Mouse (Mus musculus): Measurements from ENCODE around the gene Wdr11. TPM values are rescaled to one million over a fixed set of nuclear protein-coding genes. Genes with fewer than 3 reads are reported as not detected.

Gene Wdr11
- polyA plus RNA-seq, 1 experiment from 2014 or later: 34.4 TPM

DNA sequence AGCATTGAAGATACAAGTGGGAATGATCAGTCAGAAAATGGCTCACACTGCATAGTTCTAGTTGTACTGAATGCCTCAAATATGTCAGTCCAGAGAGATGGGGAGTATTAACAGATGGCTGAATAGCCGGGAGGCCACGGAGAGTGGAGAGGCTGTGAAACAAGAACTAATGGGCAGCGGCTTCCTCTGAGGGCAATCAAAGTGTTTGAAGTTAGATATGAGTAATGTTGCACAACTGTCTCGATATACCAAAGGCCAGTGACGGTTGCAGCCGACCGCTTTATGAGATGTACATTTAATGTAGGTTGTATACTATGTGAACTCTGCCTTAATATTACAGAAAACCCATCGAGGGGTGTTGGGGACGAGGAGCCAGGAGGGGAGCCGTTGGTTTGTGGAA, 78.6 kb downstream of the Wdr11 start:
- H3K27me3 ChIP-seq (replicated peaks): 0 out of 2 replicates have a peak, but pooled peaks cover 3% of the 10 kb centered on the region
- no peak for ATAC-seq (ENCODE audit: low FRiP score)
- H3K9me3 ChIP-seq (replicated peaks): no peaks in the 10 kb centered on the region
- no peak overlapping the region for H3K27ac ChIP-seq (replicated peaks)
- H3K4me3 ChIP-seq (replicated peaks): no peak overlapping the region
- H3K9ac ChIP-seq (replicated peaks): no peak overlapping the region
- H3K36me3 ChIP-seq: no peaks in the 10 kb centered on the region
- 73% methylated on average over 10 of the region's 10 CpGs for WGBS
- H3K4me1 ChIP-seq: 0 out of 2 replicates have a peak, but pooled peaks cover 8% of the 10 kb centered on the region
- no peak overlapping the region for H3K4me2 ChIP-seq

DNA sequence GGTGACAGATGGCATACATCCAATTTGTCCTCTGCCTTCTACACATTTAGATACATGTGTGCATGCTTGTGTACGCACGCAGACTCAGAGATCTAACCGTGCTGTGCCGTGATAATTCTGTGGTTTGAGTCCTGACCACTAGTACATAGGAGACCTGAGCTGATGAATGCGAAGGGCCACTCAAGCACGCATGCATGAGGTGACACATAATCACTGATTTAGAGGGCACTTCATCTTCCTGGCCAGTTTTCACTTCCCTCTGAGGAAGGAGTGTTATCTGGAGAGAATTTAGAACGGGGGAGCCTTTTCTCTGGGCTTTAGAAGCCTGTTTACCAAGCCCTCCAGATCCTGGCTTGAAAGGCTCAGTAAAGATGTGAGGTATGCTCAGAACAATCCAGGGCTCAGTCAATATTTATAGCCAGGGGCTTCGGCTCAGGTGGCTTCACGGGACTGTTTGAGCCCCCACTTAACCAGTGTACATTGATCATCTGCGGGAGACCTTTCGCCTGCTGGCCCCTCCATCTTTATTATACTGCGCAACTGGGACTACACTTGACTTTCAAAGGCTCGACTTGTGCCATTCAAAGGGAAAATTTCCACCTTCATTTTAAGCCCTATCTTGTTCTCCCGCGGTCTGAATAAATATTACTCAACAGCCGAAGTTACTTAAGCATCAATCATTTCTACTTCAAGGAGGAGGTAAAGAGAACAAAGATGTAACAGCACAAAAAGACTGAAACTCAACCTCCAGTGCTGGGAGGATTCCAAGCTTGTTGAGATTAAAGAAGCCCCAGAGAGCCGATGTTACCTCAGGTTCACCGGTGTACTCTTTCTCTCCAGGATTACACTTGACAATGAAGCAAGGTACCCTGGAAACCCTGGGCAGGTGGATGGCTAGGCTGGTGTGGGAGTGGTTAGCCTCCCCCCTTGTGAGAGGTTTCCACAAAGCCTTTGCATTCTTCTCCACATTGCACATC, 80.3 kb downstream of the Wdr11 start:
- Histone ChIP-seq H3K27ac (replicated peaks) (no peak overlapping the region), H3K4me2 (no peak overlapping the region), H3K4me1 (0 out of 2 replicates have a peak, but pooled peaks cover 5% of the 10 kb centered on the region), H3K27me3 (replicated peaks) (peaks cover 13% of the 10 kb centered on the region; the same call in 1 of the 2 replicates), H3K36me3 (no peaks in the 10 kb centered on the region), H3K9me3 (replicated peaks) (no peaks in the 10 kb centered on the region), H3K9ac (replicated peaks) (no peak overlapping the region), H3K4me3 (replicated peaks) (no peak overlapping the region)
- ATAC-seq (ENCODE audit: low FRiP score): no peak
- WGBS: 73% methylated on average over 18 of the region's 18 CpGs

DNA sequence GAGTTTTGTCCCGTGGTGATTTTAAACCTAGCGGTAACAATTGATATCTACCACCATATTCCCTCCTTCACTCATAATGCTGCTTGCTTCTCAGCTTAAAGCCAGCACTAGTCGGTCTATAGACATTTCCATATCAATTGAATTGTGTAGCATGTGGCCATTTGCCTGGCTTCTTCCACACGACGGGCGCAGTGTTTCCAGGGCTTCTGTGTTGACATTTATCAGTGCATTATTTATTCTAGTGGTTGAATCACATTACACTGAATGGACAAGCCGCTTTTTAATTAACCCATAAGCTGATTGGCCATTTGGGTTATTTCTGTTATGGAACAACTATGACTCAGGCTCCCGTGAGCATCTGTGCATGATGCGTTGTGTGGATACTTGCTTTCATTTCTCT, 82.1 kb downstream of the Wdr11 start:
- H3K9me3 ChIP-seq (replicated peaks): no peaks in the 10 kb centered on the region
- WGBS: 33% methylated on average over 9 of the region's 9 CpGs
- H3K27ac ChIP-seq (replicated peaks): no peak overlapping the region
- H3K4me1 ChIP-seq: peaks cover 13% of the 10 kb centered on the region
- ATAC-seq (ENCODE audit: low FRiP score): no peak
- H3K9ac ChIP-seq (replicated peaks): no peak overlapping the region
- no peak overlapping the region for H3K4me3 ChIP-seq (replicated peaks)
- peaks cover 10% of the 10 kb centered on the region; the same call in 1 of the 2 replicates for H3K27me3 ChIP-seq (replicated peaks)
- H3K36me3 ChIP-seq: no peaks in the 10 kb centered on the region
- no peak overlapping the region for H3K4me2 ChIP-seq

DNA sequence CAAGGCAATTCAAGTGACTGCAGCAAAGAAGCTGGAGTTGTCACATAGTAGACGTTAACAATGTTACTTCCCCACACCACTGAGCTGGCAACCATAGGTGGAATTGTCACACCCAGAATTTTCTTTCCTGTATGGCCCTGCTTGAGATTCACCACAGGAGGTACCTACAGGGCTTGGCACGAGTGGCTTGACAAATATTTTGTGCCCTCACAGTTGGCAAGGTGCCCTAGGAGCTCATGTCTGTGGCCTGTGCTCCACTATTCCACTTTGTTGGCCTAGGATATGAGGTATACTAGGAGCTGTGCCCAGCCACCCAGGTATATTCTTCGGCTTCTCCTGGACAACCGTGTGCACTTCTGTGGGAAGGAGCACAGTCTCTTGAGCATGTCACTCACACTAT, 82.9 kb downstream of the Wdr11 start:
- Histone ChIP-seq H3K27me3 (replicated peaks) (peaks cover 10% of the 10 kb centered on the region; the same call in 1 of the 2 replicates), H3K27ac (replicated peaks) (no peak overlapping the region), H3K4me1 (peaks cover 21% of the 10 kb centered on the region), H3K9me3 (replicated peaks) (no peaks in the 10 kb centered on the region), H3K4me3 (replicated peaks) (no peak overlapping the region), H3K4me2 (no peak overlapping the region), H3K9ac (replicated peaks) (no peak overlapping the region), H3K36me3 (no peaks in the 10 kb centered on the region)
- WGBS: 67% methylated on average over 4 of the region's 4 CpGs
- no peak for ATAC-seq (ENCODE audit: low FRiP score)

DNA sequence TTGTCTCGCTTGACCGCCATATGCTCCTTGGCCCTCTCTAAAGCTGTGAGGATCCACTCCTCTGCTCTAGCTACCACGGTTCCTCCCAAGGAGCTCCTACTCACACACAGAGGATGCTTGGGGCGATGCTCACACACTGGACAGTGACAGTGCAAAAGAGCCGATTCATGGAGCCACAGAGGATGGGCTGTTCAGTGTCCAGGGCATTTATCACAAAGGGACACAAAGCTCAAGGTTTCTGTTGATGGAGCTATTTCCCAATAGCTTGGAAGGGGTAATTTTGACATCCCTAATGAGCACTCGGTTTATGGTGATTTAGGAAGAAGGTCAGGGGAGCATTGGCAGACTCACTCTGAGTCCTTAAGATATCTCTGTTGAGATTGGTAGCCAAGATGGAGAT, 84.2 kb downstream of the Wdr11 start:
- H3K9ac ChIP-seq (replicated peaks): no peak overlapping the region
- 92% methylated on average over 6 of the region's 6 CpGs for WGBS
- no peak overlapping the region for H3K4me2 ChIP-seq
- no peak overlapping the region for H3K4me3 ChIP-seq (replicated peaks)
- peaks cover 25% of the 10 kb centered on the region for H3K4me1 ChIP-seq
- no peaks in the 10 kb centered on the region for H3K9me3 ChIP-seq (replicated peaks)
- ATAC-seq (ENCODE audit: low FRiP score): no peak
- peaks cover 10% of the 10 kb centered on the region; the same call in 1 of the 2 replicates for H3K27me3 ChIP-seq (replicated peaks)
- no peaks in the 10 kb centered on the region for H3K36me3 ChIP-seq
- H3K27ac ChIP-seq (replicated peaks): no peak overlapping the region

DNA sequence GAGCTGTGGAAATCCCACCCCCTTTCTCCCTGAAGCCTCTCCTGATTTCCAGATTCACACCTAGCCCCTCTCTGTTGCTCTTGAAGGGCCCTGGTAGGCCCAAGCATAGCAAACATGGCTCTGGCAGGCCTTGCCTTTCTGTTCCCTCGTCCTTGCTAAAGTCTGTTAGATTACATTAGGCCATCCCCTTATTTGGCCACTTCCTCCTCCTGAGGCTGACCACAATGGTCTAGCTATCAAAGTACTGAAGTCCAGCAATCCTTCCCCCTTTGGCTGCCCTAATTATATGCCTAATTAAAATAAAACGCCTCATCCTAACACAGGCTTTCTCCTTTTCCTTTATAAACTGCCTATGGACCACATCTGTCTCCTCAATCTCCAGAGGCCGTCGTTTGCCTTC, 85.5 kb downstream of the Wdr11 start:
- no peak for ATAC-seq (ENCODE audit: low FRiP score)
- H3K9me3 ChIP-seq (replicated peaks): no peaks in the 10 kb centered on the region
- H3K4me1 ChIP-seq: peaks cover 26% of the 10 kb centered on the region
- no peak overlapping the region for H3K4me3 ChIP-seq (replicated peaks)
- H3K27me3 ChIP-seq (replicated peaks): peaks cover 15% of the 10 kb centered on the region
- H3K36me3 ChIP-seq: no peaks in the 10 kb centered on the region
- H3K9ac ChIP-seq (replicated peaks): no peak overlapping the region
- 53% methylated on average over 4 of the region's 4 CpGs for WGBS
- H3K4me2 ChIP-seq: no peak overlapping the region
- no peak overlapping the region for H3K27ac ChIP-seq (replicated peaks)

DNA sequence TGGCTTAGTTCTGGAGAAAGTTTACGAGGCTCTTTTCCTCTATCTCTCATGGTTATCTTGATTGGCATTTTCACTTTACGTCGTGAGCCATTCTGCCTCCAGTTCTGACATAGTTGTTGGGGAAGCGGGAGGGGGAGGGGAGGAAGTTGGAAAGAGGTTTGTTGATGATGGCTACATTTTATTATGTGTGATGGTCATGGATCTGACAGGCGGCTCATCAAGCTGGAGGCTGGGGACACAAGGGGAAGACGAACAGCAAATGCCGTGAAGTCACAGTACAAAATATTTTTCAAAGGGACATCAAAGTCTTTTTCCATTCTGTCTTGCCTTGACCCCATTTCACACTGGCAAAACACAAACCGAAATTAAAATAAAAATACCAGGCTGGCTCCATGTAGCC, 86.8 kb downstream of the Wdr11 start:
- no peak overlapping the region for H3K27ac ChIP-seq (replicated peaks)
- no peak for ATAC-seq (ENCODE audit: low FRiP score)
- 30% methylated on average over 8 of the region's 8 CpGs for WGBS

DNA sequence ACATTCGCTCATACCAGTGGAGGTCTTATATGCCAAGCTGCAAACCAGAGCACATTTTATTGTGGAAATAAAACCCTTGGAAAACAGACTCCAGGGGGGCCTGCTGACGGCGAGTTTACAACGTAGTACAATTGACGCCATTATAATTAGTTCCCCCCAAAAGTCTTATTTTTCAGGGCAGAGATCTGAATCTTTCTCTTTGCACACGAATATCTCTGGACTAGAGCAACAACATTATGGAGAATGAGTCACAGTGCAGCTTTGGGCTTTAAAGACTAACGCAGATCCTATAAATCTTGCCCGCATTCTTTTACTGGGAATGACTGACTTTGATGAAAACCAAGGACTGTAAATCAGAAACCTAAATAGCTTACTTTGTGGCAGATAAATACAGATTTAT, 87.3 kb downstream of the Wdr11 start:
- peaks cover 22% of the 10 kb centered on the region for H3K27me3 ChIP-seq (replicated peaks)
- 0 out of 2 replicates have a peak overlapping the region, but pooled peaks have one; percentile 3 for H3K4me2 ChIP-seq
- peaks cover 22% of the 10 kb centered on the region for H3K4me1 ChIP-seq
- H3K27ac ChIP-seq (replicated peaks): peak overlapping the region; percentile 51; the same call in 1 of the 2 replicates
- H3K9me3 ChIP-seq (replicated peaks): no peaks in the 10 kb centered on the region
- H3K4me3 ChIP-seq (replicated peaks): no peak overlapping the region
- H3K36me3 ChIP-seq: no peaks in the 10 kb centered on the region
- WGBS: 8% methylated on average over 8 of the region's 8 CpGs
- no peak overlapping the region for H3K9ac ChIP-seq (replicated peaks)
- peak; percentile 57 for ATAC-seq (ENCODE audit: low FRiP score)

More for the DNA sequence above, 86.8 kb downstream of the Wdr11 start:
- no peaks in the 10 kb centered on the region for H3K9me3 ChIP-seq (replicated peaks)
- peaks cover 22% of the 10 kb centered on the region for H3K27me3 ChIP-seq (replicated peaks)
- 0 out of 2 replicates have a peak overlapping the region, but pooled peaks have one; percentile 3 for H3K4me2 ChIP-seq
- H3K4me1 ChIP-seq: peaks cover 26% of the 10 kb centered on the region
- H3K4me3 ChIP-seq (replicated peaks): no peak overlapping the region
- H3K36me3 ChIP-seq: no peaks in the 10 kb centered on the region
- no peak overlapping the region for H3K9ac ChIP-seq (replicated peaks)

DNA sequence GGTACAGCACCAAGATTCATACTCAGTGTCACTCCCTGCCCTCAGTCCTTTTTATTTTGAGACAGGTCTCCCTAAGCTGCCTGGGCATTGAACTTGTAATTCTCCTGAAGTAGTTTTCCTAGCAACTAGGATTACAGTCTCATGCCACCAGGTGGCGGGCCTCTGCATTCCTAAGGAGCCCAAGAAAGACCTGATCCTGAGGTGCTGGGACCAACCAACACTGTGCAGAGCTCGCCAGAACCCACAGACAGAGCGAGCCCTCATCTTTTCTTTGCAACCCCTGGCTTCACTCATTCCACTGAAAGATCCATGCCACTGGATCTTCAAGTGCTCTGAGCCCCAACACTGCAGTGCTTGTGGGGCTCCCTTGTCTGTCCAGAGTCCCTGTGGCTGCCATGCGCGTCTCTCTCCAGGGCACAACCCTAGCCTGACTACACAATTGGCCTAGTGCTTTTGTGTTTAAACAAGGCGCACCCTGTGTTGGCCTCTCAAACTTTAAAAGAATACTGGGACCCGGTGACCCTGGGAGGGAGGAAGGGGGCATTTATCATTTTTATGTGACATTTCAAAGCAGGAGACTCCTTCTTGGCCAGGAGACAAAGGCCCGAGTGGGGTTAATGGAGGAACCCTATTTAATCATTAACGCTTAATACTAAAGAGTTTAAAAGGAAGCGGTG, 89.0 kb downstream of the Wdr11 start:
- H3K27ac ChIP-seq (replicated peaks): no peak overlapping the region

DNA sequence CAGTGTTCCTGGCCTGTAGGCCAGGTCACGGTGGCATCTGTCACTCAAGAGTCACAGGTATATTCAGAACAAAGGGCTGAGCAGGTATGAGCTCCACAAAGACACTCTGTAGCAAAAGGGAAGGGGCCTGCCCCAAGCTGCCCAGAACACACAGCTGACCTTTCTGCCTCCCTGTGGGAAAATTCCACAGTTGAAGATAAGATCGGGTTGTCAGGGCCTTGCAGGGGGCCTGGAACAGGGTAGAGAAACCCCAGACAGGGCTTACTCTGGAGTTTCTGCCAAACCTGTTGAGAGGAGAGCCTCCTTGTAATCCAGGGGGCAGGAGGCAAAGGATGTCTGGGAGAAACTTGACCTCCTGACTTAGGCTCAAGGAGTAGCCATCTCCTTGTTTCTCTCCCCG, 90.9 kb downstream of the Wdr11 start:
- H3K9me3 ChIP-seq (replicated peaks): no peaks in the 10 kb centered on the region
- 71% methylated on average over 3 of the region's 3 CpGs for WGBS
- no peaks in the 10 kb centered on the region for H3K36me3 ChIP-seq
- H3K27ac ChIP-seq (replicated peaks): no peak overlapping the region
- peaks cover 26% of the 10 kb centered on the region for H3K4me1 ChIP-seq
- ATAC-seq (ENCODE audit: low FRiP score): no peak
- peaks cover 15% of the 10 kb centered on the region for H3K27me3 ChIP-seq (replicated peaks)
- no peak overlapping the region for H3K4me2 ChIP-seq
- H3K4me3 ChIP-seq (replicated peaks): no peak overlapping the region
- no peak overlapping the region for H3K9ac ChIP-seq (replicated peaks)

More for the DNA sequence above, 89.0 kb downstream of the Wdr11 start:
- WGBS: 9% methylated on average over 10 of the region's 10 CpGs
- no peak overlapping the region for H3K4me3 ChIP-seq (replicated peaks)
- peaks cover 25% of the 10 kb centered on the region for H3K27me3 ChIP-seq (replicated peaks)
- no peaks in the 10 kb centered on the region for H3K9me3 ChIP-seq (replicated peaks)
- H3K36me3 ChIP-seq: no peaks in the 10 kb centered on the region
- H3K4me1 ChIP-seq: peaks cover 21% of the 10 kb centered on the region
- H3K9ac ChIP-seq (replicated peaks): no peak overlapping the region
- no peak for ATAC-seq (ENCODE audit: low FRiP score)
- H3K4me2 ChIP-seq: no peak overlapping the region

DNA sequence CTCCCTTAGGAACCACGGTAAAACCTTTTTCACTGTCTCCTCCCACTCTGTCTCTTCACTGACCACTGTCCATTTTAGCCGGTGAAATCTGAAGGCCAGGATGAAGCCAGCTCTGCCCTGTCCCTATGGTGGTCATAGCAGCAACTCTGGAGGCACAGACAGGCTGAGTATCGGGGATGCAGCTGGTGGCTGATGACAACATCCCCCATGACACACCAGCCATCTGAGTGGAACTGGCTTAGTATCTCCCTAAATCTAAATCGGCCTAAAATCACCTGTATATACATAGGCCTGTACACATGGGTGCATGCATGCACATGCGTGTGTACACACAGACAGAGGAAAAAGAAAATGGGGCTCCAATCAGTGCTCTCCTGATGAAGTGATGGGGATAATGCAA, 93.7 kb downstream of the Wdr11 start:
- Histone ChIP-seq H3K4me1 (peaks cover 12% of the 10 kb centered on the region; the same call in 1 of the 2 replicates), H3K4me3 (replicated peaks) (no peak overlapping the region), H3K36me3 (no peaks in the 10 kb centered on the region), H3K27ac (replicated peaks) (no peak overlapping the region), H3K9ac (replicated peaks) (no peak overlapping the region), H3K27me3 (replicated peaks) (peaks cover 15% of the 10 kb centered on the region), H3K9me3 (replicated peaks) (no peaks in the 10 kb centered on the region), H3K4me2 (no peak overlapping the region)
- no peak for ATAC-seq (ENCODE audit: low FRiP score)
- 81% methylated on average over 5 of the region's 5 CpGs for WGBS
